Mouse (Mus musculus) hindbrain, embryonic 10.5 days (tissue): ENCODE data around the gene Milr1. TPM values are rescaled to one million over a fixed set of nuclear protein-coding genes. Genes with fewer than 3 reads are reported as not detected.

Experiments used
- DNase-seq: peaks from one replicate; pipeline ENCODE4 v3.0.0-alpha.2; 2017; ENCODE audit warnings: low spot score
- H3K27ac ChIP-seq: fragments of 300-500 bp; sonication (generic); 2 replicates; pipeline ENCODE4 v1.5.1; 2016; ENCODE audit warnings: mild to moderate bottlenecking, moderate library complexity
- H3K27me3 ChIP-seq: fragments of 300-500 bp; sonication (generic); 2 replicates; pipeline ENCODE4 v1.6.1; 2016; ENCODE audit warnings: mild to moderate bottlenecking; ENCODE audit not compliant: poor library complexity, insufficient read depth, severe bottlenecking
- H3K36me3 ChIP-seq: fragments of 300-500 bp; sonication (generic); 2 replicates; pipeline ENCODE4 v1.6.1; 2016; ENCODE audit warnings: mild to moderate bottlenecking, moderate library complexity
- H3K4me1 ChIP-seq: fragments of 300-500 bp; sonication (generic); replicated peaks from 2 replicates; pipeline ENCODE4 v1.6.1; 2016; ENCODE audit warnings: mild to moderate bottlenecking
- H3K4me3 ChIP-seq: fragments of 300-500 bp; sonication (generic); 2 replicates; pipeline ENCODE4 v1.5.1; 2016; ENCODE audit warnings: mild to moderate bottlenecking, moderate library complexity
- H3K9me3 ChIP-seq: fragments of 300-500 bp; sonication (generic); 2 replicates; pipeline ENCODE4 v1.6.1; 2016; ENCODE audit warnings: mild to moderate bottlenecking, moderate library complexity
- WGBS: fragments of 180-500 bp; shearing (Covaris S2); methylation state at CpG from one replicate; pipeline ENCODE4 v1.1.7; 2016; 5-methylcytosine and 5-hydroxymethylcytosine counted together
- polyA plus RNA-seq: library from polyadenylated mRNA; unstranded; fragments of >200 nt; fragmentation: Nextera tagmentation; extraction: Ambion mirVana; gene quantifications from 2 replicates; pipeline ENCODE4 v1.2.1, GENCODE M21; 2016

Milr1 gene
- polyA plus RNA-seq: 0.93 and 1.6 TPM in 2 replicates

DNA sequence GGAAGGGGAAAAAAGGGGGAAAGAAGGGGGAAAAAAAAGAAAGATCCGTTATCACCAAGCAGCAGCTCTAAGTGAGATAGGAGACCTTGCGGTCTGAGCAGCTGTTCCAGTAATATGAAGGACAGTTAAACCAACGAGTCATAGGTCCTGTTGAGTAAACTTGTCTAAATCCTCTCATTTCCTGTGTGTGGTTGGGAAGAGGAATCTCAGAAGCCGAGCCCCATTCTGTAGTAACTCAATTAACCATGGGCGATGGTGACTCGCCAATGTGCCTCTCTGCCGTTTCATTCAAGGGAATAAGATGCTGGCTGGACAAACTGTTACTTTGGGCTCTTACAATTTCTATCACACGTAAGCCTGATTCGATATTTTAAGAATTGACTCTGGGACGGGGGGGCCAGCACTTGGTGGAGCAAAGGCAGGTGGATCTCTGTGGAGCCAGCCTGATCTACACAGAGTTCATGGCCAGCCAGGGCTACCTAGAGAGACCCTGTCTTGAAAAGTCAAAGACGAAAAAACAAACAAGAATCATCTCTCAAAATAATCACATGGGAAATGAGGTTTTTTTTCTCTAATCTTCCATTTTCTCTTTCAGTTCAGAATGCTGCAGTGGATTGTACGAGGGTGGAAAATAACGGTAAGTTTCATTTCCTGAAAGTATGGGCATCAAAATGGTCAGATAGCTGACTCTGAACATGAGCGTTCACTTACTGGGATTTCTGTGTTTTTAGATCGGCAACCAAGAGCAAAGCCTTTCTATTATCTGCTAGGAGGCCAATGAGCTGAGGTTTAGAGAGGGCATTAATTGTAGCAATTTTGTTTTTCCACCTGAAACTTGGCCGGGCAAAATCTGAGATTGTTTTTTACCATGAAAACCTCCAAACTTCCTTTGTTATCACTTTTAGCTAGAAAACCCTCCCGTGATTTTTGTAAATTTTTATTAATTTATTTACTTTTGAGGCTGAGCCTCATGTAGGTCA, at the start of gene Milr1:
Milr1 (plus strand) TSS at position 188 of the 980 bp plus-strand sequence.
- no peak for DNase-seq
- Histone ChIP-seq H3K4me1 (no peaks in the 10 kb centered on the region), H3K27me3 (no peaks in the 10 kb centered on the region), H3K9me3 (peaks cover 9% of the 10 kb centered on the region; the same call in 1 of the 2 replicates), H3K27ac (no peak within 1 kb of the TSS), H3K4me3 (no peak within 1 kb of the TSS), H3K36me3 (no peaks in the 10 kb centered on the region)
- 91% methylated on average over 17 of the region's 17 CpGs for WGBS

DNA sequence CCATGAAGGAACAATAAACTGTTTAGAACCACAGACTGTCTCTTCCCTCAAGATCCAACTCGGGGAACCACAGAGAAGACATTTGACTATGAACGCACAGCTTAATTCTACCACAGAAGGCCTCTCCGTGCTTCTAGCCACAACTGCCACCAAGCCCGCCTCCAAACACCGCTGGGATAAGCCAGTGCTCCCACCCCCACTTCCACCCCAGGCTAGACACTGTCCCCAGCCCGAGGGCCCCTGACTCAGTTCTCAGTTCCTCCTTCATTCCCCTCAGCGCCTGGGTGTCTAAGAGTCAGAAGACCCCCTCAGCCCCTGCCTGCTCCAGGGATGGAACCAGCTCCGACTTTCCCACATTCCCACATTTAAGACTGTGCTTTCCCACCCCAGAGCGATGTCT, 49.4 kb upstream of the Milr1 start:
- H3K4me1 ChIP-seq: peaks cover 7% of the 10 kb centered on the region
- DNase-seq: no peak
- 72% methylated on average over 9 of the region's 9 CpGs for WGBS

DNA sequence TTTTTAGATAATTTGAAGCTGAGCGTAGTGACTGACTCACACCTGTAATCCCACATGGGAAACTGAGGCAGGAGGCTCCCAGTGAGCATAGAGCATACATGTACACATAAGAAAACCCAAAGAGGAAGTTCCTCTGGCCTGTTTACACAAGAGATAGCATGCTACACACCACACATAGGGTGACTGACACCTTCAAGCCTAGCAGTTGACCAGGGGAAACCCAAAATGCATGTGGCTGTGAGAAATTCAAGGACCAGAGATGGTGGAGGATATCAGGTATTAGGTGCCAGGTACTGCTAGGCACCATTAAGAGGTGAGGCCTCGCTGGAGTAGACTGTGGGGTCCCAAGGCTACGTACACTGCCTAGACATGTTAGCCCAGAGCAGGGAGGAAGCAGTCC, 48.4 kb upstream of the Milr1 start:
- WGBS: 88% methylated on average over 3 of the region's 3 CpGs
- DNase-seq: no peak
- Histone ChIP-seq H3K27ac (no peak overlapping the region), H3K9me3 (no peaks in the 10 kb centered on the region), H3K36me3 (no peaks in the 10 kb centered on the region), H3K27me3 (no peaks in the 10 kb centered on the region), H3K4me1 (peaks cover 7% of the 10 kb centered on the region), H3K4me3 (no peak overlapping the region)

More for the DNA sequence above, 49.4 kb upstream of the Milr1 start:
- Histone ChIP-seq H3K27me3 (no peaks in the 10 kb centered on the region), H3K4me3 (no peak overlapping the region), H3K27ac (no peak overlapping the region), H3K36me3 (no peaks in the 10 kb centered on the region), H3K9me3 (no peaks in the 10 kb centered on the region)

DNA sequence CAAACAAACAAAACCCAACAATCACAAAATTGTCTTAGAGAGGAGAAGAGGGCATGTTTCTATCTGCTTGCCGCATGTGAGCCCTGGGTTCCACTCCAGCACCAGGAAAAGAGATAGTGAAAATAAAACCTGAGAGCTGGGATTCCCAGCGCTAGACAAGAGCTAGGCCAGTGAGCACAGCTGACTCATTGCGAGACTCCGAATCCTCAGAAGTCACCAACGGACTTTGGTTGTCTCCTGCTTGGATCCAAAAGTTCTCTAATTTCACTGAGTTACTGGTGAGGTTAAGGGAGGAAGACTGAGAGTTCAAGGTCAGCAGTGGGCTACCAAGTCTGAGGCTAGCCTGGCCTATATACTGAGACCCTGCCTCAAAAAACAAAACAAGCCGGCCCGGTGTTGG, 47.1 kb upstream of the Milr1 start:
- Histone ChIP-seq H3K9me3 (no peaks in the 10 kb centered on the region), H3K4me1 (peaks cover 10% of the 10 kb centered on the region), H3K27ac (no peak overlapping the region), H3K36me3 (no peaks in the 10 kb centered on the region), H3K27me3 (no peaks in the 10 kb centered on the region), H3K4me3 (no peak overlapping the region)
- WGBS: 93% methylated on average over 7 of the region's 7 CpGs
- no peak for DNase-seq

DNA sequence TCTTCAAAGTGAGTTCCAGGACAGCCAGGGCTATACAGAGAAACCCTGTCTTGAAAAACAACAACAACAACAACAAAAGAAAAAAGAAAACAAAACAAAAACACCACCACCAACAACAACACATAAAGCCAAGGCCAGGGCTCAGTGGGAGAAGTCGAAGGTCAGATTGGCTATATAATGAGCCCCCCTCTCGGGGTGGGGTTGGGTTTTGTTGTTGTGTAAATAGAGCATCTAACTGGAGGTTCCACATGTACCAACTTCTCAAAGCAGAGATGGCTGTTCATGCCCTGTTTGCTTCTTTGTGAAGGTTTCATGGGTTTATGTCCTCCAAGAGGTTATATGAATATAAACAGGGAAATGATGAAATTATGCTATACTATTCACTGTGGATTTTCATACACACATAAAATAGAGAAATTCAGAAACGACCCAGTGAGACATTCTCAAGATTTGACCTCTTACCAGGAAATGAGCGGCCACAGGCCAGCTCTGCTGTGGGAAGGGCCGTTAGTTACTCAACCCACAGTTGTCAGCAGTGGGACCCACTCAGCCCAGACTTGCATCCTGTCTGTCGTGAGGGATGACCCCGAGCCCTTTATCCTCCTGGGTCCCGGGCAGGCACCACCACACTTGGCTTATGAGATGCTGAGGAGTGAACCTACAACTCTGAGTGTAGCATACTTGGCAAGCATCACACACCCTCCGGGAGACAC, 46.5 kb upstream of the Milr1 start:
- DNase-seq: no peak
- H3K27me3 ChIP-seq: no peaks in the 10 kb centered on the region
- no peak overlapping the region for H3K27ac ChIP-seq
- 76% methylated on average over 9 of the region's 9 CpGs for WGBS
- no peaks in the 10 kb centered on the region for H3K36me3 ChIP-seq
- H3K4me1 ChIP-seq: peaks cover 16% of the 10 kb centered on the region
- H3K4me3 ChIP-seq: no peak overlapping the region
- no peaks in the 10 kb centered on the region for H3K9me3 ChIP-seq

DNA sequence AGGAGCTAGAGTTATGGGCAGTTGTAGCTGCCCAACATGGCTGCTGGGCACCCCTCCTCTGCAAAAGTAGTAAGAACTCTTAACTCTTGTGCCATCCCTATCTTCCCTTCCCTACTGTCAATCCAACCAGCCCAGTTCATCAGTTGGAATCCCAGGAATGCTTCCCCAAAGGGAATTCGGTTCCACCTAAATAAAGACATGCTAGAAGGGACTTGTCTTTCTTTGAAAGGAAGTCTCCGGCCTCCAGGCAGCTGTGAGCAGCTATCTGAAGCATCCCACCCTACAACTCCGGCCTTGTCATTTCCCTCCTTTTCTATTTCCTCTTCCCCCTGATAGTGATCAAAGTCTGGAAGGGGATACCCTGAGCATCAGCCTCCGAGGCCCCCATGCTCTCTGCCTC, 44.8 kb upstream of the Milr1 start:
- DNase-seq: no peak
- Histone ChIP-seq H3K27ac (no peak overlapping the region), H3K4me3 (no peak overlapping the region), H3K27me3 (peaks cover 3% of the 10 kb centered on the region; the same call in 1 of the 2 replicates), H3K9me3 (no peaks in the 10 kb centered on the region), H3K4me1 (peaks cover 25% of the 10 kb centered on the region), H3K36me3 (no peaks in the 10 kb centered on the region)
- 29% methylated on average over 4 of the region's 4 CpGs for WGBS

DNA sequence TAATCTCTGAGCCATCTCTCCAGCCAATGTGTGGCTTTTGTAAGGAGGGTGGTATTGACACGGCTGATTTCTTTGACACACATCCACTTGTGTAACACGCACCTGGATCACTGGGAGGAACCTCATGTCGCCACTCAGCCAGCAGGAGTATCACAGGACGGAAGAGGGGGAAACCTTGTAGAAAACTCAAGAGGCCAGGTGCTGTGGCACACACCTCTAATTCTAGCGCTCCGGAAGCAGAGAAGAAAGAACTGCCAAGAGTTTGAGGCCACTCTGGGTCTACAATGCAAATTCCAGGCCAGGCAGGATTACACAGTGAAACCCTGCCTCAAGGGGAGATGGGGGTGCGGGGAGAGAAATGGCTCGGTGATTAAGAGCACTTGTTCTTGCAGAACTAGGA, 43.9 kb upstream of the Milr1 start:
- peaks cover 25% of the 10 kb centered on the region for H3K4me1 ChIP-seq
- no peak for DNase-seq
- no peaks in the 10 kb centered on the region for H3K36me3 ChIP-seq
- no peak overlapping the region for H3K27ac ChIP-seq
- no peaks in the 10 kb centered on the region for H3K9me3 ChIP-seq
- H3K27me3 ChIP-seq: peaks cover 3% of the 10 kb centered on the region; the same call in 1 of the 2 replicates
- WGBS: 85% methylated on average over 8 of the region's 8 CpGs
- H3K4me3 ChIP-seq: no peak overlapping the region

DNA sequence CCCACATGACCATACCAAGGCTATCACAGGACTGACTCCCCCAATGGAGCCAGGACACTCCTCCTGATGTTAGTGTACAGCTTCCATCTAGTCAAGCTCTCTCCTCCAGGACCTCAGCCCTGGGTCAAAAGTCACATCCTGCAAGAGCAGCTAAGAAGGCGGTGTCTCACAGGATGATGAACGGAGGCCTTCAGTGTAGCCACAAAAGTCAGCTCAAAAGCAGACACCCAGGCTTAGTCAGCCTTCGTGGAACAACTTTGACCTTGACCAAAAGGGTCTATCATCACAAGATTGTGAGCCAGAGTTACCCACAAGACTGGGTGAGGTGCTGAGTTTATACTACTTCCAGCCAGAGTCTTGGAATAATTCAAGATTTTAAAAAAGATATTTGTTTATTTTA, 43.2 kb upstream of the Milr1 start:
- H3K27me3 ChIP-seq: peaks cover 3% of the 10 kb centered on the region; the same call in 1 of the 2 replicates
- DNase-seq: no peak
- no peaks in the 10 kb centered on the region for H3K9me3 ChIP-seq
- peaks cover 25% of the 10 kb centered on the region for H3K4me1 ChIP-seq
- H3K4me3 ChIP-seq: no peak overlapping the region
- no peak overlapping the region for H3K27ac ChIP-seq
- no peaks in the 10 kb centered on the region for H3K36me3 ChIP-seq
- 69% methylated on average over 3 of the region's 3 CpGs for WGBS

DNA sequence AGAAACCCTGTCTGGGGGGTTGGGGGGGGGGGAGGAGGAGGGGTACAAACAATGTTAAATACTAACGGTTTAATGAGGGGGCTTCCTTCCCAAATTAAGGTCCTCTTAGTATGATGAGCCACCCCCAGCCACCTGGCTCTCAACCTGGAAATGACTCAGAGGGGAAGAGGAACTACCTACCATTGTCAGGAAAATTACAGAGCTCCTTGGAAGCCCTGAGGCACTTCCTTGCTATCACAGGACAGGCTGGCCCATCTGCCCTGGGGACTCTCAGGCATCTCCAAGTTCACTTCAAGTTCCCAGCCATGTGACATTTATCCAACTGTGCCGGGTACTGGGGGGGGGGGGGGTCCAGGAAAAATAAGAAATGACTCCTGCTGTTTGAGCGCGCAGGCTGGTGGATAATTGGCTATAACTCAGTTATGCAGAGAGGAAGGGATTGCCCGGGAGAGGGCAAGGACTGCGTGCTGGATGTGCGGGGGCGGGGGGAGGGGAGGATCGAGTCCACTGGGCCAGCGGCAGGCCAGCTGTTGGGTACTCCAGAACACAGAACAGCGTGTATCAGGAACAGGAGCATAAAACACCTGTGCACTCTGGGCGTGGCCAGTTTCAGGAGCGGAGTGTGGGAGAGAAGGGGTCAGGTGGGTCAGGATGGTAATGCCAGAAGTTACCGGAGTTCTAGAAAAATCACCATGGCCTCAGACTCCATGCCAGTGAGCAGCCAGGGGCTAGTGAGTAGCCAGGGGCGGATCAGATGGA, 41.6 kb upstream of the Milr1 start:
- peaks cover 3% of the 10 kb centered on the region; the same call in 1 of the 2 replicates for H3K27me3 ChIP-seq
- H3K9me3 ChIP-seq: no peaks in the 10 kb centered on the region
- no peak overlapping the region for H3K27ac ChIP-seq
- no peaks in the 10 kb centered on the region for H3K36me3 ChIP-seq
- H3K4me3 ChIP-seq: no peak overlapping the region
- H3K4me1 ChIP-seq: peaks cover 35% of the 10 kb centered on the region
- 37% methylated on average over 15 of the region's 15 CpGs for WGBS
- no peak for DNase-seq

DNA sequence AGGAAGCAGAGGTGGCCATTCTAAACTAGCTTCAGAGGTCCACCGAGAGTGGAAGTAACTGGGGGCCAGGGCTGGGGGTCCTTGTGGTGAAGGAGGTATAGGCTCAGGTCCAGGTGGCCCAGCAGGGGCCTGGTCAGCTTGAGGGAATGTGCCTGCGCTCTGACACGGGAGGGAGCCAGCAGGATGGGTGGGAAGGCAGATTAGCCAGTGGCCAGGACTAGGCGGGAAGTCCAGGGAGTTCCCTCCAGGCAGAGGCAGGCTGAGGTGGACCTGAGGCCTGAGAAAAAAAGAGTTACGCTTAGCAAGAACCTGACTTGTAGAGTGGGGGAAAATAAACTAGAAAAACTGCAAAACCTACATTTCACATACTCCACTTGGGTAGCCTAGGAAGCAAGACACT, 40.2 kb upstream of the Milr1 start:
- 0 out of 2 replicates have a peak overlapping the region, but pooled peaks have one; percentile 16 for H3K27ac ChIP-seq
- no peak overlapping the region for H3K4me3 ChIP-seq
- no peaks in the 10 kb centered on the region for H3K9me3 ChIP-seq
- DNase-seq: no peak
- peaks cover 35% of the 10 kb centered on the region for H3K4me1 ChIP-seq
- H3K36me3 ChIP-seq: no peaks in the 10 kb centered on the region
- WGBS: 67% methylated on average over 5 of the region's 5 CpGs
- H3K27me3 ChIP-seq: peaks cover 3% of the 10 kb centered on the region; the same call in 1 of the 2 replicates

DNA sequence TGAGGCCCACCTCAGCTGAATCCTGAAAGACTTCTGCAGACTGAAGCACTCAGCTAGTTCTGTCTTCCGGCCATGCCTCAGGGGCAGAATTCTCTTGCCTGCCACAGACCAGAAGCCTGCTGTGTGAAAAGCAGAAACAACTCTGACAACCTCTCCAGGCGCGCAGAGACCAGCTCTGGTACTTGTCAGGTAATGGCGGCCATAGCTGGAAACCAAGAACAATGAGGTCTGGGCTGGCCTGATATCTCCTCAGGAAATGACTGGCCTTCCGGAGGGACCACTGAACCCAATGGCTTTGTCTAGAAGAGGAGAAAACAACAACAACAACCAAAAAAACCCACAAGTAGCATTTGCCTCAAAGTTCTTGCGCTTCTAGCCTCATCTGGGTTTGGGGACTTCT, 36.0 kb upstream of the Milr1 start:
- Histone ChIP-seq H3K9me3 (no peaks in the 10 kb centered on the region), H3K4me1 (peaks cover 17% of the 10 kb centered on the region; the same call in 1 of the 2 replicates), H3K27ac (0 out of 2 replicates have a peak overlapping the region, but pooled peaks have one; percentile 29), H3K36me3 (no peaks in the 10 kb centered on the region), H3K4me3 (no peak overlapping the region), H3K27me3 (peaks cover 3% of the 10 kb centered on the region; the same call in 1 of the 2 replicates)
- DNase-seq: no peak
- 82% methylated on average over 6 of the region's 6 CpGs for WGBS

DNA sequence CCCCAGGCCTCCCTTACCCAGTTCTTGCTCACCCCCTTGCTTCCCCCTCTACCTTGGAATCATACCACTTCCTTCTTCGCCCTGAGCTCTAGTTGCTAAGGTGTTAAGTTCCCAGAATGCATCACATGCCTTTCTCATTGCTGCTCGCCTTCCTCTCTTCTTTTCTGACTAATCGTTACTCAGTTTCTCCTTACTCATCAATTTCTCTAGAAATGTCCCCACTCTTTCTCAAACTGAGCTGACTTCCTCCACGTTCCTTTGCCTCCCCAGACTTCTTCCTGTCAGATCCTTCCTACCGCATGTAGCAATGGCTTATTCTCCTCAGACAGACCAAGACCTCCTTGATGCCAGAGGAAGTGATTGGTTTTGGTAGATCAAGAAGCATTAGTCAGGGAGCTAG, 34.5 kb upstream of the Milr1 start:
- H3K9me3 ChIP-seq: no peaks in the 10 kb centered on the region
- no peak for DNase-seq
- H3K27ac ChIP-seq: no peak overlapping the region
- peaks cover 13% of the 10 kb centered on the region; the same call in 1 of the 2 replicates for H3K4me1 ChIP-seq
- no peaks in the 10 kb centered on the region for H3K36me3 ChIP-seq
- WGBS: 89% methylated on average over 5 of the region's 5 CpGs
- H3K27me3 ChIP-seq: no peaks in the 10 kb centered on the region
- H3K4me3 ChIP-seq: no peak overlapping the region
